Mouse (Mus musculus) fibroblast of lung, adult 2 months (primary cell): ENCODE results near the gene Wrap73.
A peak's percentile ranks its signal among the peaks of the same experiment; 100 is the strongest.

Source experiments
- DNase-seq: peaks from one replicate; pipeline ENCODE4 v3.0.0-alpha.2; 2011; ENCODE audit warnings: low read depth

Gene Wrap73

GRCm38 (mm10) chr4:154140213-154141008 is 1.8 kb upstream of the Wrap73 start:
- DNase-seq: no peak

- DNase-seq: no peak
These were observed 934 bp upstream of the Wrap73 start for GRCm38 (mm10) chr4:154141009-154141867.

GRCm38 (mm10) chr4:154144712-154145111 is 2.5 kb downstream of the Wrap73 start:
- no peak for DNase-seq

GRCm38 (mm10) chr4:154146342-154146741 is 4.2 kb downstream of the Wrap73 start:
- no peak for DNase-seq

- DNase-seq: no peak
These were observed 11.9 kb downstream of the Wrap73 start for GRCm38 (mm10) chr4:154154104-154154503.

GRCm38 (mm10) chr4:154156050-154156449 is 13.9 kb downstream of the Wrap73 start:
- DNase-seq: no peak

- no peak for DNase-seq
These were observed 15.9 kb downstream of the Wrap73 start for GRCm38 (mm10) chr4:154157970-154158662.

GRCm38 (mm10) chr4:154159002-154159401 is 16.8 kb downstream of the Wrap73 start:
- peak; percentile 59 for DNase-seq

GRCm38 (mm10) chr4:154159961-154160537 is 17.9 kb downstream of the Wrap73 start:
- DNase-seq: no peak

GRCm38 (mm10) chr4:154160538-154161390 is 18.6 kb downstream of the Wrap73 start, which contains the start of gene Tprgl:
Gene Tprgl (minus strand): TSS chr4:154160666.
- DNase-seq: peak; percentile 90

- DNase-seq: no peak
These were observed 21.1 kb downstream of the Wrap73 start for GRCm38 (mm10) chr4:154163296-154163695.

- no peak for DNase-seq
These were observed 24.9 kb downstream of the Wrap73 start for GRCm38 (mm10) chr4:154167053-154167452.

GRCm38 (mm10) chr4:154170021-154170420 is 27.8 kb downstream of the Wrap73 start:
- DNase-seq: no peak

GRCm38 (mm10) chr4:154170506-154171150 is 28.5 kb downstream of the Wrap73 start, which contains the start of gene Megf6:
Gene Megf6 (plus strand): TSS chr4:154170730.
- no peak for DNase-seq

GRCm38 (mm10) chr4:154171151-154171930 is 29.2 kb downstream of the Wrap73 start:
- no peak for DNase-seq

- no peak for DNase-seq
These were observed 29.9 kb downstream of the Wrap73 start for GRCm38 (mm10) chr4:154171931-154172604.

GRCm38 (mm10) chr4:154177257-154177656 is 35.1 kb downstream of the Wrap73 start:
- peak; percentile 38 for DNase-seq

GRCm38 (mm10) chr4:154181001-154181400 is 38.8 kb downstream of the Wrap73 start:
- DNase-seq: no peak

- DNase-seq: no peak
These were observed 41.4 kb downstream of the Wrap73 start for GRCm38 (mm10) chr4:154183566-154183965.
